Mouse (Mus musculus) gastrocnemius, adult 2 months (tissue): ENCODE results near the gene Zfand3. TPM values are rescaled to one million over a fixed set of nuclear protein-coding genes. Genes with fewer than 3 reads are reported as not detected.

Experiments used
- DNase-seq: peaks from one replicate; pipeline ENCODE4 v3.0.0; 2022
- H3K27ac ChIP-seq: fragments of 200-600 bp; 2 replicates; pipeline ENCODE4 v1.8.1; 2022; ENCODE audit warnings: mild to moderate bottlenecking
- H3K4me3 ChIP-seq: fragments of 200-600 bp; 2 replicates; pipeline ENCODE4 v1.8.1; 2022; ENCODE audit warnings: mild to moderate bottlenecking, moderate library complexity
- CTCF ChIP-seq: fragments of 200-600 bp; IDR thresholded peaks from 2 replicates; pipeline ENCODE4 v1.8.1; 2022; ENCODE audit warnings: antibody characterized with exemption, mild to moderate bottlenecking, moderate library complexity
- intact Hi-C: fragments of 180-260 bp; cut with DNase I; formaldehyde crosslinking; loops from one replicate; pipeline ENCODE4 v1.15.1; 2025
- total RNA-seq, 2 experiments: library from RNA; stranded (reverse); gene quantifications; 2 replicates each; pipeline ENCODE4 v1.2.3; 2021

The Zfand3 gene
- total RNA-seq, 2 experiments from 2014 or later: 193 to 204 TPM

GRCm38 (mm10) chr17:30129220-30129619 lies 124.7 kb downstream of the Zfand3 start:
- intact Hi-C loops: no loop called here

GRCm38 (mm10) chr17:30130326-30130725 lies 125.8 kb downstream of the Zfand3 start:
- no peak for TF ChIP-seq CTCF
- H3K4me3 ChIP-seq: no peak overlapping the region
- DNase-seq: no peak
- intact Hi-C loops: no loop called here
- no peak overlapping the region for H3K27ac ChIP-seq

More at GRCm38 (mm10) chr17:30129220-30129619, 124.7 kb downstream of the Zfand3 start:
- TF ChIP-seq CTCF: no peak
- no peak for DNase-seq
- Histone ChIP-seq H3K4me3 (no peak overlapping the region), H3K27ac (no peak overlapping the region)

GRCm38 (mm10) chr17:30133641-30134040 lies 129.1 kb downstream of the Zfand3 start:
- no peak for DNase-seq
- no peak for TF ChIP-seq CTCF
- no peak overlapping the region for H3K27ac ChIP-seq
- H3K4me3 ChIP-seq: no peak overlapping the region
- intact Hi-C loops: no loop called here

GRCm38 (mm10) chr17:30134955-30135735 lies 130.6 kb downstream of the Zfand3 start:
- TF ChIP-seq CTCF: no peak
- intact Hi-C loops: no loop called here
- Histone ChIP-seq H3K4me3 (no peak overlapping the region), H3K27ac (0 out of 2 replicates have a peak overlapping the region, but pooled peaks have one; percentile 16)
- DNase-seq: no peak

- TF ChIP-seq CTCF: no peak
- Histone ChIP-seq H3K4me3 (no peak overlapping the region), H3K27ac (0 out of 2 replicates have a peak overlapping the region, but pooled peaks have one; percentile 24)
- DNase-seq: no peak
- intact Hi-C loops: no loop called here
These were observed 131.4 kb downstream of the Zfand3 start for GRCm38 (mm10) chr17:30135890-30136289.

GRCm38 (mm10) chr17:30136684-30137083 lies 132.2 kb downstream of the Zfand3 start:
- no peak for TF ChIP-seq CTCF
- 0 out of 2 replicates have a peak overlapping the region, but pooled peaks have one; percentile 24 for H3K27ac ChIP-seq
- intact Hi-C loops: no loop called here
- H3K4me3 ChIP-seq: no peak overlapping the region
- DNase-seq: no peak

GRCm38 (mm10) chr17:30137115-30137514 lies 132.6 kb downstream of the Zfand3 start:
- Histone ChIP-seq H3K27ac (no peak overlapping the region), H3K4me3 (no peak overlapping the region)
- TF ChIP-seq CTCF: no peak
- intact Hi-C loops: no loop called here
- DNase-seq: no peak

GRCm38 (mm10) chr17:30144114-30144513 lies 139.6 kb downstream of the Zfand3 start:
- no peak overlapping the region for H3K27ac ChIP-seq
- intact Hi-C loops: no loop called here
- no peak for DNase-seq
- H3K4me3 ChIP-seq: no peak overlapping the region
- TF ChIP-seq CTCF: no peak

GRCm38 (mm10) chr17:30145596-30146149 lies 141.1 kb downstream of the Zfand3 start:
- peak; percentile 47 for TF ChIP-seq CTCF
- no peak for DNase-seq
- intact Hi-C loops: no loop called here
- no peak overlapping the region for H3K4me3 ChIP-seq
- no peak overlapping the region for H3K27ac ChIP-seq

GRCm38 (mm10) chr17:30146555-30146954 lies 142.0 kb downstream of the Zfand3 start:
- DNase-seq: no peak
- intact Hi-C loops: no loop called here
- no peak for TF ChIP-seq CTCF
- H3K4me3 ChIP-seq: no peak overlapping the region
- H3K27ac ChIP-seq: no peak overlapping the region

GRCm38 (mm10) chr17:30147897-30148296 lies 143.4 kb downstream of the Zfand3 start:
- no peak overlapping the region for H3K27ac ChIP-seq
- TF ChIP-seq CTCF: no peak
- DNase-seq: no peak
- intact Hi-C loops: no loop called here
- no peak overlapping the region for H3K4me3 ChIP-seq

- DNase-seq: no peak
- no peak for TF ChIP-seq CTCF
- Histone ChIP-seq H3K27ac (no peak overlapping the region), H3K4me3 (no peak overlapping the region)
- intact Hi-C loops: no loop called here
These were observed 143.8 kb downstream of the Zfand3 start for GRCm38 (mm10) chr17:30148320-30148719.

GRCm38 (mm10) chr17:30149911-30150310 lies 145.4 kb downstream of the Zfand3 start:
- no peak for DNase-seq
- no peak for TF ChIP-seq CTCF

More at GRCm38 (mm10) chr17:30149911-30150310, 145.4 kb downstream of the Zfand3 start:
- no peak overlapping the region for H3K27ac ChIP-seq
- no peak overlapping the region for H3K4me3 ChIP-seq
- intact Hi-C loops: no loop called here
